Mouse (Mus musculus) heart, embryonic 14.5 days (tissue): ENCODE results near the gene Dot1l. TPM values are rescaled to one million over a fixed set of nuclear protein-coding genes. Genes with fewer than 3 reads are reported as not detected.

Experiments
- ATAC-seq: fragments of 200-750 bp; cut with Nextera tagmentation; 2 replicates; pipeline ENCODE4 v1.8.0; 2017; ENCODE audit warnings: low read depth, moderate TSS enrichment; ENCODE audit not compliant: insufficient number of reproducible peaks, insufficient read depth, low FRiP score
- H3K27ac ChIP-seq, 2 experiments: fragments of 200-500 bp in 1 of 2; fragments of 300-500 bp in 1 of 2; sonication (generic) in 1 of 2; replicated peaks in 1 of 2; 2 replicates each; pipeline ENCODE4 v1.5.1; 2012 to 2014; ENCODE audit warnings: low read depth in 2 of 2, low read length in 2 of 2, control low read depth in 1 of 2, mild to moderate bottlenecking in 1 of 2, mixed read lengths in 1 of 2; ENCODE audit not compliant: control insufficient read depth in 1 of 2, insufficient read depth in 1 of 2
- H3K27me3 ChIP-seq: fragments of 300-500 bp; sonication (generic); 2 replicates; pipeline ENCODE4 v1.6.1; 2014; ENCODE audit warnings: mild to moderate bottlenecking, low read length, control low read depth; ENCODE audit not compliant: control insufficient read depth, insufficient read depth
- H3K36me3 ChIP-seq: fragments of 300-500 bp; sonication (generic); 2 replicates; pipeline ENCODE4 v1.6.1; 2014; ENCODE audit warnings: mild to moderate bottlenecking, control low read depth, low read length, mixed read lengths; ENCODE audit not compliant: control insufficient read depth, insufficient read depth
- H3K4me1 ChIP-seq, 2 experiments: fragments of 200-500 bp in 1 of 2; fragments of 300-500 bp in 1 of 2; sonication (generic) in 1 of 2; 2 replicates each; pipeline ENCODE4 v1.6.1; 2012 to 2014; ENCODE audit warnings: low read length in 2 of 2, control low read depth in 1 of 2, mixed read lengths in 1 of 2; ENCODE audit not compliant: control insufficient read depth in 2 of 2, insufficient read depth in 2 of 2
- H3K4me2 ChIP-seq: fragments of 300-500 bp; sonication (generic); 2 replicates; pipeline ENCODE4 v1.6.1; 2014; ENCODE audit warnings: mild to moderate bottlenecking, low read length
- H3K4me3 ChIP-seq, 2 experiments: fragments of 200-500 bp in 1 of 2; fragments of 300-500 bp in 1 of 2; sonication (generic) in 1 of 2; 2 replicates each; pipeline ENCODE4 v1.5.1; 2012 to 2014; ENCODE audit warnings: low read length in 2 of 2, mild to moderate bottlenecking in 2 of 2, control low read depth in 1 of 2, low read depth in 1 of 2, moderate library complexity in 1 of 2; ENCODE audit not compliant: control insufficient read depth in 1 of 2, insufficient read depth in 1 of 2
- H3K9ac ChIP-seq: fragments of 300-500 bp; sonication (generic); 2 replicates; pipeline ENCODE4 v1.6.1; 2014; ENCODE audit warnings: mild to moderate bottlenecking, low read length
- H3K9me3 ChIP-seq: fragments of 300-500 bp; sonication (generic); 2 replicates; pipeline ENCODE4 v1.6.1; 2016; ENCODE audit warnings: low read length, control low read depth; ENCODE audit not compliant: control insufficient read depth
- WGBS: fragments of 180-500 bp; shearing (Covaris S2); extraction: QIAGEN DNeasy Blood & Tissue Kit; methylation state at CpG from one replicate; pipeline ENCODE4 v1.1.7; 2014; 5-methylcytosine and 5-hydroxymethylcytosine counted together
- polyA plus RNA-seq: library from polyadenylated mRNA; unstranded; fragments of >200 nt; fragmentation: Nextera tagmentation; extraction: Ambion mirVana; gene quantifications from 2 replicates; pipeline ENCODE4 v1.2.1, GENCODE M21; 2014

The Dot1l gene
- polyA plus RNA-seq, 1 experiment from 2014 or later = 26.5 TPM

DNA sequence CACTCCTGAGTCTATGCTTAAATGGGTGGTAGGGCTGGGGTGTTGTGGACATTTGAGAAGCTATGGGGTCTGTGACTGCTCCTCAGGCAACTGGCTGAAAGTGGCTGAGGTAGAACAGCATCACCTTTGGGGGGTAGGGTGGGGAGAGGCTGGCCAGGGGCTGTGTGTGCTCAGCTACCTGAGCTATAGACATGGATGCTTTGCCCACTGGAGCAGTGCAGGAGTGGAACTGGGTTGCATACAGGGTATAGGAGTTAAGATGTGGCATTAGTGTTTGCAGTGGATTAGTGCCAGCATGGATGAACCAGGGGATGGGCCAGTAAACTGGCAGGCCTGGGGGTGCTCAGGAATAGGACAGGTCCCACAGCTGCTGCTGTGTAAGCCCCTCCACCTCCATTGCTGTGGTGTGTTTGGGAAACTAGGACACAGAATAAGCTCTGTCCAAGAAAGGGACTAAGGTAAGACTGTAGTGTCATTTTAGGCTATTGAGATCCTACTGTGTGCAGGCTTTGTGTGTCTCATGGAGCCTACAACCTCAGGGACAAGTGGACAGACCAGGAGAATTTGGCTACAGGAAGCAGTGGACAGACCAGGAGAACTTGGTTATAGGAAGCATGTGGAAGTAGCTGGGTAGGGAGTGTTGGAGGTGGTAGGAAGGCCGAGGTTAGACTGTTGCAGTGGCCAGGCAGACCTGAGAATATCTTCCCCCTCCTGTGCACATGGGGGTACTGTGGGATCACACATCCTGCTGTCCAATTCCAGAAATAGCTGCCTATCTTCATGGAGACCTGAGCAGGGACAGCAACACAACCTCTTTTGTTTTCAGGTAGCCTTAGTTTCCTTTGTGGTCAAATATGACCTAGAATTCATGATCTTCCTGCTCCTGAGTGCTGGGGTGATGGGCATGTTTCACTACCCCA is 74.6 kb downstream of the Dot1l start:
- 35% methylated on average over 1 of the region's 1 CpGs for WGBS
- H3K9ac ChIP-seq = no peak overlapping the region
- H3K4me2 ChIP-seq = no peak overlapping the region
- H3K4me3 ChIP-seq = no peak overlapping the region
- H3K27ac ChIP-seq = no peak overlapping the region
- ATAC-seq = no peak
- H3K4me1 ChIP-seq = peaks cover 4 to 26% of the 10 kb centered on the region in 2 experiments; a peak in 3 of 4 replicates
- H3K9me3 ChIP-seq = 0 out of 2 replicates have a peak, but pooled peaks cover 3% of the 10 kb centered on the region
- peaks cover 30% of the 10 kb centered on the region for H3K36me3 ChIP-seq
- peaks cover 15% of the 10 kb centered on the region for H3K27me3 ChIP-seq

DNA sequence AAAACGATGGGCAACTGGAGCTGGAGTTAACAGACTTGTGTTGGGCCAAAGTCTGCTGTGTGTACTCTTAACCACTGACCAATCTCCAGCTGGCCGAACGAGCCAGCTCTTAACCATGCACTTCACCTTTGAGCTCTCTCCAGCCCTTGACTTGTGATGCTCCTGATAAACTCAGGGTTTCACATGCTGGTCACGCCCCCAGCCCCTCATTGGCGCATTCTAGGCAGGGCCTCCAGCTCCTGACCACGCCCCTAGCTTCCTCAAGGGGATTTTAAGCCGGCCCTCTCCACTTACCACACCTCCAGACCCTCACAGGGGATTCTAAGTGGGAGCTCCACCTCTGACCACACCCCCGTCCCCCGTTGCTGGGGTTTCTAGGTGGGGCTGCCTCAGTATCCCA is 76.1 kb downstream of the Dot1l start:
- WGBS = 9% methylated on average over 9 of the region's 9 CpGs
- Histone ChIP-seq H3K9me3 (0 out of 2 replicates have a peak, but pooled peaks cover 6% of the 10 kb centered on the region), H3K27ac (no peak overlapping the region), H3K36me3 (peaks cover 30% of the 10 kb centered on the region), H3K4me3 (no peak overlapping the region), H3K4me1 (peaks cover 7 to 29% of the 10 kb centered on the region in 2 experiments; a peak in 3 of 4 replicates), H3K27me3 (peaks cover 30% of the 10 kb centered on the region), H3K9ac (no peak overlapping the region), H3K4me2 (no peak overlapping the region)
- ATAC-seq = no peak

DNA sequence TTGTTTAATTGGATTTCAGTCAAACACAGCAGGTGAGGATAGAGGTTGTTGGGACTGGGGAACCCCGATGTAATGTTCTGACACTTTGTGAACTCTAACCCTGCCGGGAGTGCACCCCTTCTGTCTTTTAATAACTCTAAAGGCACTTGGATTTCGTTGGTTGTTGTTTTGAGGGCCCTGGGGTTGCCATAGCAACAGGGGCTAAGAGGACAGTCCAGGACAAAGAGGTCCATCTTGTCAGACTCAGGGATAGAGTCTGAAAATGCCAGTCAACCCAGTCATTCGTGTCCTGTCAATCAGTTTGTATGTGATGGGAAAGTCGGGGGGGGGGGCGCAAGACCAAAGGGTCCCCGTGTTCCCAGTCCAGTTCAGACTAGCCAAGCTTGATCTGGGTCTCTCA is 77.8 kb downstream of the Dot1l start:
- no peak overlapping the region for H3K4me3 ChIP-seq
- no peak overlapping the region for H3K9ac ChIP-seq
- peaks cover 20 to 41% of the 10 kb centered on the region in 2 experiments for H3K4me1 ChIP-seq
- 62% methylated on average over 7 of the region's 7 CpGs for WGBS
- no peak overlapping the region for H3K4me2 ChIP-seq
- no peak for ATAC-seq
- peaks cover 41% of the 10 kb centered on the region for H3K27me3 ChIP-seq
- no peak overlapping the region for H3K27ac ChIP-seq
- H3K9me3 ChIP-seq = 0 out of 2 replicates have a peak, but pooled peaks cover 6% of the 10 kb centered on the region
- peaks cover 26% of the 10 kb centered on the region for H3K36me3 ChIP-seq

DNA sequence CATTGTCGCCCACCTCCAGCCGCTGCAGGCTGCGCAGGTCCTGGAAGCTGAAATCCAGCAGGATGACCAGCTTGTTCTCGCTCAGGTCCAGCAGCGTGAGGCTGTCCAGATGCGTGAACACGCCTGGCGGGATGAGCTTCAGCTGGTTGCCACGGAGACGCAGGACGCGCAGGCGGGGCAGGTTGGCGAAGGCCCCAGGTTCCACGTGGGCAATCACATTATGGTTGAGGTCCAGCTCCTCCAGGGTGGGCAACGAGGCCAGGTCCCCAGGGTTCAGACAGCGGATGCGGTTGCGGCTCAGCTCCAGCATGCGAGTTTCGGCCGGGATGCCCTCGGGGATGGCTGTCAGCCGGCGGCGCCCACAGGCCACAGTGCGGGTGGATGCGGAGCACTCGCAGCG is 80.6 kb downstream of the Dot1l start:
- WGBS = 61% methylated on average over 30 of the region's 30 CpGs
- no peak for ATAC-seq

DNA sequence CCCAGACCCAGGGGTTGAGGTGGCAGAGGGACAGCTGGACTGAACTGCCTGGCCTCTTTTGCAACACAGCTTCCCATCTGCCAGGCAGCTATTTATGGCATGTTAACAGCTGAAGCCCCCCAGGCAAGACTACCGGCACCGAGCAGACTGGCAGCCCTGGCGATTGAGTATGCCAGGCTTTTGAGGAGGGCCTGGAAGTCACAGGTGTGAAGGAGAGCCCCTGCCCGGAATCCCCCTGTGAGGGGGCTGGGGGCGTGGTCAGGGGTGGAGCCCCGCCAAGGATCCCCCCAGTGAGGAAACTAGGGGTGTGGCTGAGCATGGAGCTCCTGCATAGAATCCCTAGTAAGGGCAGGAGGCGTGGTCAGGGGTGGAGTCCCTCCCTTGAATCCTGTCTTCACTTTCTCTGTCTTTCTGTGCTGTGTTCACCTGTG is 82.0 kb downstream of the Dot1l start:
- Histone ChIP-seq H3K9me3 (0 out of 2 replicates have a peak, but pooled peaks cover 6% of the 10 kb centered on the region), H3K4me1 (peaks cover 21 to 26% of the 10 kb centered on the region in 2 experiments), H3K9ac (no peak overlapping the region), H3K27ac (peak overlapping the region; percentile 28 to 54), H3K4me2 (no peak overlapping the region), H3K36me3 (no peaks in the 10 kb centered on the region), H3K4me3 (no peak overlapping the region), H3K27me3 (peaks cover 47% of the 10 kb centered on the region)
- WGBS = 18% methylated on average over 7 of the region's 7 CpGs
- no peak for ATAC-seq

More for the DNA sequence above, 80.6 kb downstream of the Dot1l start:
- Histone ChIP-seq H3K4me3 (no peak overlapping the region), H3K27ac (no peak overlapping the region), H3K9me3 (0 out of 2 replicates have a peak, but pooled peaks cover 6% of the 10 kb centered on the region), H3K9ac (peak overlapping the region; percentile 17; the same call in 1 of the 2 replicates), H3K36me3 (peaks cover 2% of the 10 kb centered on the region), H3K4me1 (peaks cover 23 to 33% of the 10 kb centered on the region in 2 experiments), H3K4me2 (no peak overlapping the region), H3K27me3 (peaks cover 41% of the 10 kb centered on the region)

DNA sequence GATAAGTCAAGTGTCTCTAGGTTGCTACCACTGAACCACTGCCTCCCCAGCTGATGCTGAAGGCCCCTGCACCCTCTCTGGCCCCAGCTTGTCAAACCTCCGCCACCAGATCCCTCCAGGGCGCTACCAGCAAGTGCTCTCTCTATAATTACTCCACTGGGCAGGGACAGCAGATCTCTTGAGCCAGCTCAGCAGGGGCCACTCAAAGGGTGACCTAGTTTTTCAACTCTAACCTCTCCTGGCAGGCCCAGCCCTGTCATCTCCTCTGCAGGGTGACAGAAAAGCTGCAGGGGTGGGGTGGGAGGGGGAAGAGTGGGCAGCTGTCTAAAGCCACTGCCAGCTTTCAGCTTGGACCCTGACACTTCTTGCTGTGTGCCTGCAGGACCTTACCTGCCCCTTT is 82.8 kb downstream of the Dot1l start:
- H3K27ac ChIP-seq = peak overlapping the region; percentile 54 to 62
- peak overlapping the region; percentile 9; the same call in 1 of the 2 replicates for H3K4me2 ChIP-seq
- H3K9me3 ChIP-seq = 0 out of 2 replicates have a peak, but pooled peaks cover 6% of the 10 kb centered on the region
- no peaks in the 10 kb centered on the region for H3K36me3 ChIP-seq
- no peak overlapping the region for H3K4me3 ChIP-seq
- H3K9ac ChIP-seq = 0 out of 2 replicates have a peak overlapping the region, but pooled peaks have one; percentile 0
- 13% methylated on average over 2 of the region's 2 CpGs for WGBS
- peak; percentile 13; the same call in 1 of the 2 replicates for ATAC-seq
- peaks cover 56% of the 10 kb centered on the region for H3K27me3 ChIP-seq
- peaks cover 21 to 26% of the 10 kb centered on the region in 2 experiments for H3K4me1 ChIP-seq

DNA sequence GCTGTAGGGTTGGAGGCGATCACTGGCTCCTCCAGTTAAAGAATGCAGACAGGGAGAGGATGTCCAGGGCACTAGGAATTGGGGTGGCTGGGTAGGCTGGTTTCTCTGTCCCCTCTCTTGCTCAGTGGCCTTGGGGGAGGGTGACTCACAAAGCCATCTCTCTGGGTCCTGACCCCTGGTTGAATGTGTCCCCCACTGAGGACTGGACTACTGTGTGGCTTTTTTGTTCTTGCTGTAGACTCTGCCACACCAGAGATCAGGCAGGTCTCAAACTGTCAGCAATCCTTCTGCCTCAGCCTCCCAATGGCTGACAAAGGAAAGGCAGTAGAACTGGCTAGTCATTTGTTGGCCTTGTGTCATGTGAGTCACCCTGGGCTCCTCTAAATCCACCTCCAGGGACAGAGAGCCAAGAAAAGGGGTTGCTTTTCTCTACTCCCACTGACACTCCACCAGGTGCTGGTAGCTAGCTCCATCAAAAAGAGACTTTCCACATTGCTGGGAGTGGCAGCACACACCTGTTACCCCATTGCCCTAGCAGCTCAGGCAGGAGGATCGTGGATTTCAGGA is 83.4 kb downstream of the Dot1l start:
- Histone ChIP-seq H3K36me3 (no peaks in the 10 kb centered on the region), H3K4me2 (no peak overlapping the region), H3K27ac (peak overlapping the region; percentile 54 to 62), H3K27me3 (peaks cover 58% of the 10 kb centered on the region), H3K4me1 (peaks cover 21 to 28% of the 10 kb centered on the region in 2 experiments), H3K4me3 (no peak overlapping the region), H3K9me3 (0 out of 2 replicates have a peak, but pooled peaks cover 6% of the 10 kb centered on the region), H3K9ac (0 out of 2 replicates have a peak overlapping the region, but pooled peaks have one; percentile 0)
- 63% methylated on average over 2 of the region's 2 CpGs for WGBS
- no peak for ATAC-seq
